Mouse (Mus musculus) spleen, adult 2 months (tissue): ENCODE data around the gene Mrvi1. TPM values are rescaled to one million over a fixed set of nuclear protein-coding genes. Genes with fewer than 3 reads are reported as not detected.

Experiments used
- DNase-seq, 2 experiments: peaks; one replicate each; pipeline versions ENCODE4 v3.0.0 to v3.0.0-alpha.2; 2012 to 2021; ENCODE audit warnings: low spot score in 2 of 2, low read depth in 1 of 2
- H3K27ac ChIP-seq: fragments of 200-500 bp; 2 replicates; pipeline ENCODE4 v1.5.1; 2012; ENCODE audit warnings: low read length, inconsistent platforms; ENCODE audit not compliant: insufficient read depth
- H3K27me3 ChIP-seq: fragments of 200-500 bp; 2 replicates; pipeline ENCODE4 v1.6.1; 2012; ENCODE audit warnings: mild to moderate bottlenecking, moderate library complexity, low read length, inconsistent platforms; ENCODE audit not compliant: control insufficient read depth, insufficient read depth
- H3K36me3 ChIP-seq: fragments of 200-500 bp; 2 replicates; pipeline ENCODE4 v1.6.1; 2012; ENCODE audit warnings: mild to moderate bottlenecking, low read length, inconsistent platforms; ENCODE audit not compliant: control insufficient read depth, insufficient read depth
- H3K4me1 ChIP-seq: fragments of 200-500 bp; 2 replicates; pipeline ENCODE4 v1.6.1; 2011; ENCODE audit warnings: inconsistent platforms; ENCODE audit not compliant: control insufficient read depth, insufficient read depth, insufficient read length
- H3K4me3 ChIP-seq: fragments of 200-500 bp; 2 replicates; pipeline ENCODE4 v1.5.1; 2011; ENCODE audit warnings: mild to moderate bottlenecking, inconsistent platforms; ENCODE audit not compliant: insufficient read depth, insufficient read length; ENCODE audit errors: extremely low read depth
- CTCF ChIP-seq: fragments of 200-500 bp; IDR thresholded peaks from 2 replicates; pipeline ENCODE4 v1.5.1; 2011; ENCODE audit warnings: mild to moderate bottlenecking, inconsistent platforms; ENCODE audit not compliant: insufficient read depth, insufficient read length, insufficient replicate concordance; ENCODE audit errors: extremely low read depth
- POLR2A ChIP-seq: fragments of 200-500 bp; IDR thresholded peaks from 2 replicates; pipeline ENCODE4 v1.6.1; 2011; ENCODE audit warnings: low read depth, low read length, inconsistent platforms
- WGBS: fragments of 180-500 bp; shearing (Covaris S2); methylation state at CpG from one replicate; pipeline ENCODE4 v1.1.7; 2018; 5-methylcytosine and 5-hydroxymethylcytosine counted together
- polyA plus RNA-seq: library from polyadenylated mRNA; depleted of rRNA; stranded (reverse); fragments of >200 nt; gene quantifications from 2 replicates; pipeline ENCODE4 v1.2.3, GENCODE M21; 2012

The Mrvi1 gene
- polyA plus RNA-seq, 1 experiment, result 10.9 TPM

DNA sequence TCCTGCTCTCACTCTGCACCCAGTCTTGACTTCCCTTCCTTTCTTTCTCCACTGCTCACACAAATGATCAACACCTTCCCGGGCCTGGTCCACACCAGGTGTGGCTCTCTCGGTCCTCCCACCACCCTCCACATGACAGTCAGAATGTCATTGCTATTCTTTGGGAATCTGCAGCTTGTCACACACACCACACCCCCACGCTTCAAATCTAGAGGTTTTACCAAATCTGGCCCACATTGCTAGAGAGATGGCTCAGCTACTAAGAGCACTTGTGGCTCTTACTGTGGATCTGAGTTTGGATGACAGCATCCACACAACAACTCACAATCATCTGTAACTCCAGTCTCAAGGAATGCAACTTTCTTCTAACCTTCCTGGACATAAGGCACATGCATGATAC lies 34.7 kb upstream of the Mrvi1 start:
- Histone ChIP-seq H3K4me1 (peaks cover 9% of the 10 kb centered on the region; the same call in 1 of the 2 replicates), H3K36me3 (no peaks in the 10 kb centered on the region), H3K27ac (no peak overlapping the region), H3K4me3 (no peak overlapping the region), H3K27me3 (no peaks in the 10 kb centered on the region)
- DNase-seq, result no peak
- 73% methylated on average over 3 of the region's 3 CpGs for WGBS
- TF ChIP-seq POLR2A (no peak), CTCF (no peak)

DNA sequence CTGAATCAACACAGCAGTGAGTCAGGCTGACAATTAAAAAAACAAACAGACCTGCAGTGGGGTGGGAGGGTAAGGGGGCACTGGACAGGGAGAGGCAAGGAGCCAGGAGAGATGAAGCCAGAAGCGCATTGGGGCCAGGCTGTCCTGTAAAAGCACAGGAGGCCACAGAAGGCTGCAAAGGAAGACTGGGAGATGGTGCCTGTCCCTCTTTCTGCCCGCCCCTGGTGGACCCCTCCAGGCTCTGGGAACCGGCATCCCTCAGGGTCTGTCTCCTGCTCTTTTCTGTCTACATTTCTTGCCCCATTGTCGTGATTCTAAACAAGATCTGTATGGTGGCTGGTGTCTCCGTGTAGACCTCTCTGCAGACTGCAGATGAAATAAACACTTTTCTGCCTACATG lies 33.5 kb upstream of the Mrvi1 start:
- TF ChIP-seq CTCF (no peak), POLR2A (no peak)
- DNase-seq, result no peak
- 94% methylated on average over 5 of the region's 5 CpGs for WGBS
- Histone ChIP-seq H3K4me1 (peaks cover 9% of the 10 kb centered on the region; the same call in 1 of the 2 replicates), H3K36me3 (no peaks in the 10 kb centered on the region), H3K27me3 (no peaks in the 10 kb centered on the region), H3K27ac (no peak overlapping the region), H3K4me3 (no peak overlapping the region)

DNA sequence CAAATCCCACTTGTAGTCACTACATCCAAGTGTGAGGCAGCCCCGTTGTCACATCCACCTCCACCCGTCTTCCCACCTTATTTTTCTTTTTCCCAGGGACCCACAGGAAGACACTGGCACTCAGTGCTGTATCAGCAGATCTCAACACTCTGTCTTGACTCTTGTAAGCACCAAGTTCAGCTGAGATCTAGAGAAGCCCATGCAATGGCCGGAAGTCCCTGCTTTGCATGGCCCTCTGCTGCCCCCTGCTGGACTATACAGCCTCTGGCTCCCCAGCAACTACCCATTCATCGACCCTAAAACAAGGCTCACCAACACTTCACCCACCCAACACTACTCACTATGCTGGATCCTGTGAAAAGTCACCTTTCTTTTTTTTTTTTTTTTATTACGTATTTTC lies 32.6 kb upstream of the Mrvi1 start:
- WGBS, result 6% methylated on average over 5 of the region's 5 CpGs
- H3K36me3 ChIP-seq, result no peaks in the 10 kb centered on the region
- no peak overlapping the region for H3K27ac ChIP-seq
- no peaks in the 10 kb centered on the region for H3K27me3 ChIP-seq
- H3K4me3 ChIP-seq, result no peak overlapping the region
- peaks cover 9% of the 10 kb centered on the region; the same call in 1 of the 2 replicates for H3K4me1 ChIP-seq
- peak; percentile 96 for TF ChIP-seq CTCF
- TF ChIP-seq POLR2A, result no peak
- DNase-seq, result peak; percentile 74 to 87

DNA sequence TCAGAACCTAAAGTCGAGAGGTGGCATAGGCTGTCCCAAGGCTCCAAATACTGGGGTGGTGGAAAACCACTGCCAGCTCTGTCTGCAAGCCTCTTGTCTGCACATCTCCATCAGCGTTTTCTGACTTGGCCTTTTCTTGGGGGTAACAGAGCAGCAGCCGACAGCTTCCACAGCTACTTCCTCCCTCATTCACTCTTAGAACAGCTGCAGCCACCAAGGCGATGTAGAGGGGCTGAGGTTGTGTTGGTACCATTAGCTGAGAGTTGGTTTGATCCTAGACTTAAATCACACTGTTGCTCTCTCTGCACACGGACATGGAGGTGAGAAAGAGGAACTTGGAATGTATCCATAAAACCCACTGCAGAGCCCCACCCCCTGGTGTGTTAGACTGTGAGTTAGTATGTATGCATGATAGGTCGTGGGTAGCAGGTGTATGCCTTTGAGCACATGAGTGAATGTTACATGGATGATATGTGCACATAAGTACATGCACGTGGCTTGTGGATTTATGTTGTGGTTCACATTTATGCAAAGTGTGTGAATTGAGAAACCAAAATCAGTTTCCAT lies 31.9 kb upstream of the Mrvi1 start:
- peaks cover 9% of the 10 kb centered on the region; the same call in 1 of the 2 replicates for H3K4me1 ChIP-seq
- no peaks in the 10 kb centered on the region for H3K36me3 ChIP-seq
- H3K27ac ChIP-seq, result no peak overlapping the region
- TF ChIP-seq CTCF (no peak), POLR2A (no peak)
- no peaks in the 10 kb centered on the region for H3K27me3 ChIP-seq
- no peak for DNase-seq
- no peak overlapping the region for H3K4me3 ChIP-seq
- WGBS, result 18% methylated on average over 7 of the region's 7 CpGs

DNA sequence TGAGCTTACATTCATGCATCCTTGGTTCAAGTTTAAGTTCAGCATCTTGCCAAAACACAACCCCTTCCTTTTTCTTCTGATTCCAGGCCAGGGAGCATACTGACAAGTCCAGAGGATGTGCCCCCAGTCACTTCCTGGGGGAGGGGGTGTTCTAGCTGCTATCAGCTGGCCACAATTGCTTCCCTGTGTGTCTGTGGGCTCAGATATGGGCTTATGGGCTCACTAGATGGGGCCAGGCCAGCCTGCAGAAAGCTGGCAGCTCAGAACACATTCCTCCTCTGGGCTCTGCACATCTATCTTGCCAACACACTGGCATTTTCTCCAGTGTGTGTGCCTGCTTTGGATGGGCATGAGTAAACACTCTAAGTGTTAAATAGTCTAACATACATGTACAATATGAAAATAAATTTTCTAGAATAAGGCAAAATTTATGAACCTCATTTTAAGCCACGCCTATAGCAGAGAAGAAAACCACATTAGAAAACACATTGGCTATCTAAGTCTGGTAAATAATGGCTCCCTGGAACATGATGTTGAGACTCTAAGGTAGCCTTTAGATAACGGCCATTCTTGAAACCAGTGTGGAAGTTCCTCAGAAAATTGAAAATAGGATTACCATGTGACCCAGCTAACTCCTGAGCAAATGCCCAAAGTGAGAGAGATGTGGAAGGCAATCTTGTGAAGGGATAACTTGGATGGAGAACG lies 22.0 kb upstream of the Mrvi1 start:
- TF ChIP-seq CTCF, result no peak
- no peak for TF ChIP-seq POLR2A
- DNase-seq, result no peak
- WGBS, result 75% methylated on average over 3 of the region's 3 CpGs
- Histone ChIP-seq H3K4me3 (no peak overlapping the region), H3K4me1 (no peaks in the 10 kb centered on the region; the same call in 1 of the 2 replicates), H3K27ac (no peak overlapping the region), H3K36me3 (no peaks in the 10 kb centered on the region), H3K27me3 (no peaks in the 10 kb centered on the region)

DNA sequence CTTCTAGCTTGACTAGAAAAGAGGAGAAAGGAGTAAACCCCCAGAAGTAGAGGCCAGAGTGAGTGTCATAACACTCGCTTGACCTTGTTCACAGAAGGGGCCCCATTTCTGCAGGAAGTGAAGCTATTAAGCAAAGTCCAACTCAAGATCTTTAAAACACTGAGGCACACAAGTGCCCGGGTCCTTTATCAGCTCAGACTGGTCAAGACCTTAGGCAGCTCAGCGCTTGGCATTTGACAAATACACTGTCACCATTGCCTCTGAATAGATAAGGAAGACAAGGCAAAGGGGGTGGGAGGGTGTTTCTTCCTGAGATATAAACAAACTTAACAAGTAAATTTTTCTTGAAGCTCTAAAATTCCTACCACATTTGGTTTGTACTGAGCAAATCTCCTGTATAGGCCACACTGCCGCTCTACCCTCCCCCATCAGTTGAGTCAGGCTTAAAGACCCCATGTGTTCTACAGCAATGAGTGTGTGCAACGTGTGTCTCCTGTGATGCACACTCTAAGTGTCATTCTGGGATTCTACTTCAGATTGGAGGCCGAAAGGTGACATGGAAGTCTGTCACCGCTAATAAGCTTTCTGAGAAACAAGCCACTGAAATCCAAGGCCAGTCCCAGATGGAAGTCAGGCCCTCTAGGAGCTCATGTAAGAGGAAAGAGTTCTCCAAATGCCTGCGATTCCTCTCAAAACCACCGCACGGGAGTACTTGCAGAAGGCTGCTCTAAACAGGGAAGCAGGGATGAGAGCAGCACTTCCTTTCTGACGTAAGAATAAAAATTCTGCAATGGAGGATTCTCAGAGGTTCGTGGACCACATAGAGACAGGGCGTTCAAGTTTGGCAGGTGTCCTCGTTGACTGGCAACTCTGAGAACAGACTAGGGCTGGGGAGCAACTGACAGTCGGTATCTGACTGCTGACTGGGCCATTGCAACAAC lies 16.9 kb upstream of the Mrvi1 start:
- Histone ChIP-seq H3K4me1 (no peaks in the 10 kb centered on the region; the same call in 1 of the 2 replicates), H3K36me3 (no peaks in the 10 kb centered on the region), H3K27me3 (no peaks in the 10 kb centered on the region), H3K4me3 (no peak overlapping the region), H3K27ac (no peak overlapping the region)
- TF ChIP-seq CTCF, result no peak
- no peak for TF ChIP-seq POLR2A
- WGBS, result 55% methylated on average over 15 of the region's 15 CpGs
- no peak for DNase-seq

DNA sequence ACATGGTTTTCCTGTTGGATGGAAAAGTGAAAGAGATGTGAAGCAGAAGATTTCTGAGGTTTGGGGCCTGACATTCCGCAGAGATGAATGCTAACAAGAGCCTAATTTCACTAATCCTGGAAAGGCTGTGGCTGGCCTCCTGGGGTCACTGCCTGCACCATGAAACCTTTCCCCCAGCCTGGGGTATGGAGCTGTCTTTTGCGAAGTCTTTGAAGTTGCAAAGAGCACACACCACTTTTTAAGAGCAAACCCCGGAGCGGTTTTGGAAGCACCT lies 8.9 kb upstream of the Mrvi1 start:
- TF ChIP-seq CTCF (no peak), POLR2A (no peak)
- no peak overlapping the region for H3K27ac ChIP-seq
- WGBS, result 72% methylated on average over 4 of the region's 4 CpGs
- DNase-seq, result no peak
- H3K4me1 ChIP-seq, result no peaks in the 10 kb centered on the region
- no peak overlapping the region for H3K4me3 ChIP-seq
- no peaks in the 10 kb centered on the region for H3K36me3 ChIP-seq
- H3K27me3 ChIP-seq, result no peaks in the 10 kb centered on the region
